Mouse (Mus musculus) neural tube, embryonic 14.5 days (tissue): ENCODE measurements around the gene Tenm4. TPM values are rescaled to one million over a fixed set of nuclear protein-coding genes. Genes with fewer than 3 reads are reported as not detected.
A peak's percentile ranks its signal among the peaks of the same experiment; 100 is the strongest.

Experiments
- ATAC-seq: fragments of 200-750 bp; cut with Nextera tagmentation; 2 replicates; pipeline ENCODE4 v1.8.0; 2017; ENCODE audit warnings: low read depth, mild to moderate bottlenecking, moderate TSS enrichment, moderate library complexity
- H3K27ac ChIP-seq: fragments of 300-500 bp; sonication (generic); 2 replicates; pipeline ENCODE4 v1.5.1; 2014; ENCODE audit warnings: low read depth, mild to moderate bottlenecking, control low read depth, low read length, moderate library complexity, mixed read lengths
- H3K27me3 ChIP-seq: fragments of 300-500 bp; sonication (generic); 2 replicates; pipeline ENCODE4 v1.6.1; 2014; ENCODE audit warnings: low read length; ENCODE audit not compliant: control insufficient read depth, insufficient read depth
- H3K36me3 ChIP-seq: fragments of 300-500 bp; sonication (generic); 2 replicates; pipeline ENCODE4 v1.6.1; 2014; ENCODE audit warnings: low read length, mixed read lengths; ENCODE audit not compliant: control insufficient read depth, insufficient read depth
- H3K4me1 ChIP-seq: fragments of 300-500 bp; sonication (generic); 2 replicates; pipeline ENCODE4 v1.6.1; 2014; ENCODE audit warnings: low read length; ENCODE audit not compliant: control insufficient read depth, insufficient read depth
- H3K4me2 ChIP-seq: fragments of 300-500 bp; sonication (generic); 2 replicates; pipeline ENCODE4 v1.6.1; 2014; ENCODE audit warnings: mild to moderate bottlenecking, low read depth, low read length, control low read depth
- H3K4me3 ChIP-seq: fragments of 300-500 bp; sonication (generic); 2 replicates; pipeline ENCODE4 v1.5.1; 2014; ENCODE audit warnings: low read depth, low read length, control low read depth, mixed read lengths
- H3K9ac ChIP-seq: fragments of 300-500 bp; sonication (generic); replicated peaks from 2 replicates; pipeline ENCODE4 v1.6.1; 2014; ENCODE audit warnings: low read depth, mild to moderate bottlenecking, control low read depth, low read length, mixed read lengths
- H3K9me3 ChIP-seq: fragments of 300-500 bp; sonication (generic); 2 replicates; pipeline ENCODE4 v1.6.1; 2016; ENCODE audit warnings: low read length; ENCODE audit not compliant: control insufficient read depth
- WGBS: fragments of 180-500 bp; shearing (Covaris S2); extraction: QIAGEN DNeasy Blood & Tissue Kit; methylation state at CpG from one replicate; pipeline ENCODE4 v1.1.7; 2014; 5-methylcytosine and 5-hydroxymethylcytosine counted together
- polyA plus RNA-seq: library from polyadenylated mRNA; unstranded; fragments of >200 nt; fragmentation: Nextera tagmentation; extraction: Ambion mirVana; gene quantifications from 2 replicates; pipeline ENCODE4 v1.2.1, GENCODE M21; 2014

Tenm4 gene
- polyA plus RNA-seq, 1 experiment from 2014 or later = 54.8 TPM

DNA sequence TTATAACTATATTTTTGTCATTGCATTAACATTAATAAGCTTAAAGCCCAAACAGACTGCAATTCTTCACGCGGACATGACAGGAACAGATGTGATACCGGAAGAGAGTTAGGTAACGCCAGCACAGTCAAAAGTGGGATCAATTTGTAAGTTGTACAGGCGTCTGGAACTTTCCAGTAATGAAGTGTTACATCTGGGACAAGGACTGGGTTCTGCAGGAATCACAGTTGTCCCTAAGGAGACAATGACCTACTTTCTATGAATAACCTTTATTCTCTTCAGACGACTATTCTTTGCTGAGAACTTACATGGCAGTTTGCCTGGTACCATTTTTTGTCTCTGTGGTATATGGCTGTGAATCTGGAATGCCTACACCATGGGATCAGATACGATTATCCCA is 214.8 kb downstream of the Tenm4 start:
- no peak for ATAC-seq
- 86% methylated on average over 7 of the region's 7 CpGs for WGBS
- no peak overlapping the region for H3K4me3 ChIP-seq
- no peaks in the 10 kb centered on the region for H3K9me3 ChIP-seq
- peaks cover 15% of the 10 kb centered on the region for H3K4me1 ChIP-seq
- no peaks in the 10 kb centered on the region for H3K27me3 ChIP-seq
- no peak overlapping the region for H3K4me2 ChIP-seq
- no peak overlapping the region for H3K27ac ChIP-seq
- no peaks in the 10 kb centered on the region for H3K36me3 ChIP-seq
- H3K9ac ChIP-seq = no peak overlapping the region

DNA sequence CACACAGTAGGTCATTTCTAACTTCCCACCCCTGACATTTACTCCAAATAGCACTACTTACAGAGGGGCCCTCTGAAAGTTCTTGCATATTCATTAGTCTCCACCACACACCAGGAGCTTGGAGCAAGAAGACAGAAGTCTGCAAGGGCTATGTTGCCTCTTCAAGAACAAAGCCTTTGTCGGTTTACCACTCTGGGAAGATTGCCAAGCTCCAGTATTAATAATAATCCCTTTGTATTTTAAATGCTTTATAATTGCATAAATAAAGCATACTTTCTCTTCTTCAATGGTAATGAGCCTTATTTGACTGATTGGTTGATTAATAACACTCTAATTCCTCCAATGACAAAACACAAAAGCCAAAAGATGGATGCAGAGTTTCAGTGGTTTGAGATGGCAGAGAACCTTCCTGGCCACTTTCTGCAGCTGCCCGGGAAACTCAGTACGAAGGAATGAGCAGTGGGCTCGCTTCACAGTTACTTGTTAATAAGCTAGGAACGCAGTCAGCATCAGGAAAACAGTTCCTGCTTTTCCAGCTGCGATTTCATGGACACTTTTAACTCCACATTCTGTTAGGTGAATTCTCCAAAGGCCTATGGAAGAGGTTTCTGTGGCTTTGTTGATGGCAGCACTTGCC is 219.1 kb downstream of the Tenm4 start:
- Histone ChIP-seq H3K9ac (no peak overlapping the region), H3K9me3 (no peaks in the 10 kb centered on the region), H3K4me2 (no peak overlapping the region), H3K36me3 (no peaks in the 10 kb centered on the region), H3K27ac (no peak overlapping the region), H3K4me1 (no peaks in the 10 kb centered on the region), H3K4me3 (no peak overlapping the region), H3K27me3 (no peaks in the 10 kb centered on the region)
- 44% methylated on average over 6 of the region's 6 CpGs for WGBS
- no peak for ATAC-seq

- Histone ChIP-seq H3K9me3 (no peaks in the 10 kb centered on the region), H3K27ac (no peak overlapping the region), H3K4me2 (no peak overlapping the region), H3K4me3 (no peak overlapping the region), H3K27me3 (no peaks in the 10 kb centered on the region), H3K4me1 (no peaks in the 10 kb centered on the region), H3K36me3 (no peaks in the 10 kb centered on the region), H3K9ac (no peak overlapping the region)
- WGBS = 88% methylated on average over 4 of the region's 4 CpGs
- ATAC-seq = no peak
Observed at GRCm38 (mm10) chr7:96390894-96391293, 219.8 kb downstream of the Tenm4 start.

DNA sequence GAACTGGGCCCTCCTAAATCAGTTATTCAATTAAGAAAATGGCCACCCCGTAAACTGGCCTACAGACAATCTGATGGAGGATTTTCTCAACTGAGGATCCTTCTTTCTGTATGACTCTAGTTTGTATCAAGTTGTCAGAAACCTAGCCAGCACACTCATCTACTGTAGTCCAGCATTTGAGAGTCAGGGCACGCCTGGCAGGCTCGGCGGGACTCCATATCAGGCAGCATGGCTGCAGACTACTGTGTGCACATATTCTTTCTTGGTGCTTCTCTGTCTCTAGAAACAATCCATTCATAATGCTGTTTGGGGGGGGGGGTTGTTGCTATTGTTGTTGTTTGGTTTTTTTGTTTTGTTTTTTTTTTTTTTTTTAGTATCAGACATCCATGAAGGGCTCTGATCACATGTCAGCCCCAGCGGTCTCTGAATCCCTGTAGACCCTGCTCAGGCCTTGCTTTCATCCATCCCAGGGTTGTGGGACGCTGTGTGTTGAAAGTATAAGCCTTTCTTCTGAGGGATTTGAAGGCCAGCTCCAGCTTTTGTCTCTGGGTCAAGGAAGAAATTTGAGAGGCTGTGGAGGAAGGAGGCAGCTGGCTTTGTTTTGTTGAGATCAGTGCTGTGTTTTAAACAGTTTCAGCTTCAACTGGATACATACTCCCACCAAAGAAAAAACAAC is 220.9 kb downstream of the Tenm4 start:
- H3K9ac ChIP-seq = no peak overlapping the region
- H3K27me3 ChIP-seq = no peaks in the 10 kb centered on the region
- no peaks in the 10 kb centered on the region for H3K4me1 ChIP-seq
- H3K4me3 ChIP-seq = no peak overlapping the region
- no peaks in the 10 kb centered on the region for H3K36me3 ChIP-seq
- ATAC-seq = no peak
- no peaks in the 10 kb centered on the region for H3K9me3 ChIP-seq
- 73% methylated on average over 6 of the region's 6 CpGs for WGBS
- H3K4me2 ChIP-seq = no peak overlapping the region
- H3K27ac ChIP-seq = no peak overlapping the region

- no peak overlapping the region for H3K9ac ChIP-seq
- no peak overlapping the region for H3K27ac ChIP-seq
- no peaks in the 10 kb centered on the region for H3K9me3 ChIP-seq
- WGBS = 52% methylated on average over 2 of the region's 2 CpGs
- H3K36me3 ChIP-seq = no peaks in the 10 kb centered on the region
- H3K4me1 ChIP-seq = no peaks in the 10 kb centered on the region
- H3K27me3 ChIP-seq = no peaks in the 10 kb centered on the region
- no peak overlapping the region for H3K4me2 ChIP-seq
- ATAC-seq = no peak
- H3K4me3 ChIP-seq = no peak overlapping the region
Observed at GRCm38 (mm10) chr7:96392600-96392999, 221.6 kb downstream of the Tenm4 start.

DNA sequence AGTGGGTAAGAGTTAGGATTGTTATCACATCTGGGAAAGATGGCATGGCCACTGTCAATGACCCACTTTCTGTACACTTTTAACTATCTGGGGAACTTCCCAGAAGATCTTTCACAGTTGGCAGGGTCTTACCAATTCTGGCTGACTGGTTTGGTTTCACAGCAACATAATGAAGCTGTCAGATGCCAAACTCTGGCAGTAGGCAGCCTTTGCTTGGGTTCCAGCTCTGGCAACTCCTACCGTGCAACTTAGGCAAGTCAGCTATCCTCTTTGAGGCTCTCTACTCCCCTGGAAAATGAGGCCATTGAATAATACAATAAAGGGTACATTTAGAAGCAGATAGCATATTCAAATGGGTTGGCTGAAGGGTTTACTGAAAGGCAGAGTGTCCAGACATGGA is 226.9 kb downstream of the Tenm4 start:
- Histone ChIP-seq H3K27ac (no peak overlapping the region), H3K4me1 (no peaks in the 10 kb centered on the region), H3K27me3 (no peaks in the 10 kb centered on the region), H3K4me3 (no peak overlapping the region), H3K9ac (no peak overlapping the region), H3K9me3 (no peaks in the 10 kb centered on the region), H3K4me2 (no peak overlapping the region), H3K36me3 (no peaks in the 10 kb centered on the region)
- ATAC-seq = no peak
- 52% methylated on average over 1 of the region's 1 CpGs for whole genome bisulfite sequencing

- no peak overlapping the region for H3K4me3 ChIP-seq
- 39% methylated on average over 11 of the region's 11 CpGs for WGBS
- no peak overlapping the region for H3K4me2 ChIP-seq
- H3K4me1 ChIP-seq = no peaks in the 10 kb centered on the region
- no peaks in the 10 kb centered on the region for H3K9me3 ChIP-seq
- no peaks in the 10 kb centered on the region for H3K36me3 ChIP-seq
- no peak overlapping the region for H3K27ac ChIP-seq
- no peak overlapping the region for H3K9ac ChIP-seq
- no peaks in the 10 kb centered on the region for H3K27me3 ChIP-seq
- ATAC-seq = peak; percentile 38; the same call in 1 of the 2 replicates
Observed at GRCm38 (mm10) chr7:96400411-96400810, 229.4 kb downstream of the Tenm4 start.

- Histone ChIP-seq H3K9ac (no peak overlapping the region), H3K4me1 (no peaks in the 10 kb centered on the region), H3K4me3 (no peak overlapping the region), H3K27ac (no peak overlapping the region), H3K9me3 (no peaks in the 10 kb centered on the region), H3K4me2 (no peak overlapping the region), H3K27me3 (no peaks in the 10 kb centered on the region), H3K36me3 (no peaks in the 10 kb centered on the region)
- 78% methylated on average over 8 of the region's 8 CpGs for whole genome bisulfite sequencing
- ATAC-seq = no peak
Observed at GRCm38 (mm10) chr7:96406630-96407214, 235.7 kb downstream of the Tenm4 start.

DNA sequence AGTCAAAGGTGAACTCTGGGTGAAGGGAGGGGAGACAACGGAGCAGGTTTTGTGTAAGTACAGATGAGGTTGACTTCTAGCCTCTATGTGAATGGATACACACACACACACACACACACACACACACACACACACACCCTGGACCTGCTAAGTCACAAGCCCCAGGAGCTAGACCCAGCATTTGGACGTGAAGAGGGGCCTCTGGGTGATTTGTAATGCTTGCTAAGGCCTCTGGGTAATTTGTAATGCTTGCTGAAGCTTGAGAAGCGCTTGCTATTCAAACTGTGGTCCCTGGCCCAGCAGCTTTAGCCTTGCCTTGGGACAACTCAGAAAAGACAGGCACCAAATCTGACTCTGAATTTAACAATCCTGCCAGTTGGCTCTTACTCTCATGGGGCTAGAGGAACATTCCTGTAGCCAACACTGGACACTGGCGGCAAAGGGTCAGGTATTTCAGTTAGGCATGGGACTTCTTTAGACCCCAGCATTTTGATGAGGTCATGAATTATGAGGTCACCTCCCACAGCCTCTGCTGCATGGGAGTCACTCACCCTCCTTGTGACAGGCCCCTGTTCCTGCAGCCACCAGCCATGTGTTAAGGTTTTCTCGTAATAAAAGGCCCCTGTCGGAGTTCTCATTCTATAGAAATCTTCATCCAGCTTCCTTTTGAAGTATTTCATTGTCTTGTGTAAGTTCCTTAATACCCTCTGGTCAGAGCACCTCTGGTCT is 237.3 kb downstream of the Tenm4 start:
- Histone ChIP-seq H3K27me3 (no peaks in the 10 kb centered on the region), H3K4me3 (no peak overlapping the region), H3K9me3 (no peaks in the 10 kb centered on the region), H3K36me3 (no peaks in the 10 kb centered on the region), H3K9ac (no peak overlapping the region), H3K4me2 (no peak overlapping the region), H3K27ac (no peak overlapping the region), H3K4me1 (no peaks in the 10 kb centered on the region)
- ATAC-seq = no peak
- WGBS = 36% methylated on average over 6 of the region's 6 CpGs
